Mouse (Mus musculus): ENCODE measurements around the gene Tmem236. TPM values are rescaled to one million over a fixed set of nuclear protein-coding genes. Genes with fewer than 3 reads are reported as not detected.

The Tmem236 gene
- polyA plus RNA-seq, 1 experiment from 2014 or later, result not detected

DNA sequence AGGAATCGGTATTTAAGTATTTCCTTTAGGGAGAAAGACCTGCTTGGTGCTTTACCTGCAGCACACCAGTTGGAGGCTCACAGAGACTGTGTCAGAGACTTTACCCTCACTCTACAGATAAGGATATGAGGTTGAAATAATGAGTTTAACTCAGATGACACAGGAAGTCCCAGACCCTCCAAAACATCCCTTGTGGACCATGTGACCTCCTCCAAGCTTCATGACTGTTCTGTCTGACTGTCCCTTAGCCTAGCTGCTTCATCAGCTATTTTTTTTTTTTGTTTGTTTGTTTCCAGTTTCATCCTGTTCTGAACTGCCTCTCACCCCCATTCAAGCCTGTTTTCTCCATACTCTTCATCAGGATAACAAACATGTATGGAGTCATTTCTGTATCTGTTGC, 58.6 kb downstream of the Tmem236 start:
- no peak overlapping the region for H3K4me3 ChIP-seq (replicated peaks)
- H3K27me3 ChIP-seq, result no peaks in the 10 kb centered on the region
- H3K4me1 ChIP-seq (replicated peaks), result no peaks in the 10 kb centered on the region
- H3K9me3 ChIP-seq, result no peaks in the 10 kb centered on the region
- H3K36me3 ChIP-seq, result no peaks in the 10 kb centered on the region
- no peak for ATAC-seq
- no peak overlapping the region for H3K27ac ChIP-seq
- no peak overlapping the region for H3K4me2 ChIP-seq (replicated peaks)
- no peak overlapping the region for H3K9ac ChIP-seq (replicated peaks)
- WGBS, result 94% methylated on average over 1 of the region's 1 CpGs

DNA sequence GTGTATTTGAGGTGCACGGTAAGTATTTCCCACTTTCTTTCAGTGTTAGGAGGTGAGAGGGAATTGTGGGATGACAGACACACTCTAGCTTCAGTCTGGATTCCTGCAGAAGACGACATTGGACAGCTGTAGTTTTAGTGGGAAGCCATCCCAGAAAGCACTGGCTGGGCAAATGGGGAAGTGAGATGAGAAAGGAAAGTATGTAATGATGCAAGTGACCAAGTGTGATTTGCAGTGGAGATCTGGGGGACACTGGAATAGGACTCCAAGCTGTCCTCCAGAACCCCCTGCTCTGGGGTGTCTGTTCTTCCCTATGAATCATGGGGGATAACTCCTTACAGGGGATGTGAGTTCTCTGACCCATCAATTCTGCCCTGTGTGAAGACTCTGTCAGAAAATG, 59.7 kb downstream of the Tmem236 start:
- Histone ChIP-seq H3K9me3 (no peaks in the 10 kb centered on the region), H3K9ac (replicated peaks) (no peak overlapping the region), H3K36me3 (no peaks in the 10 kb centered on the region), H3K27ac (no peak overlapping the region), H3K27me3 (no peaks in the 10 kb centered on the region), H3K4me1 (replicated peaks) (no peaks in the 10 kb centered on the region), H3K4me3 (replicated peaks) (no peak overlapping the region), H3K4me2 (replicated peaks) (no peak overlapping the region)
- no peak for ATAC-seq
- 89% methylated on average over 2 of the region's 2 CpGs for WGBS

DNA sequence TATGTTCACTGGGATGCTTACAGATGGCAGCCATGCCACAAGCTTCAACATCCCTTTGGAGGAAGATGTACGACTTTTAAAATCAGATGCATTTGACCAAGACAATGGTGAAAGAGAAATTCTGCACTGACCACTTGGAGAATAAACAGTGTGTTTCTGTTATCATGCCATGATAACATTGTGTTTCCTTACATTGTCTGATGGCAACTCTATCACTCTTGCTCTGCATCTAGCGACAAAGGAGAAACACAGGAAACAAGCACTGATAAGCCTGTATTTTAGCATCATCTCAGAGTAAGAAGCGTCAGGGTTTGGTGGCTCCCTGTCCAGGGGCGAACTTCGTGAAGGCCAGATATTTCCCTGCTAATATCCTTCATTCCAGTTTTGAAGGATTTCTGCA, 61.0 kb downstream of the Tmem236 start:
- Histone ChIP-seq H3K9ac (replicated peaks) (no peak overlapping the region), H3K36me3 (no peaks in the 10 kb centered on the region), H3K27ac (no peak overlapping the region), H3K9me3 (no peaks in the 10 kb centered on the region), H3K4me1 (replicated peaks) (no peaks in the 10 kb centered on the region), H3K4me3 (replicated peaks) (no peak overlapping the region), H3K4me2 (replicated peaks) (no peak overlapping the region), H3K27me3 (no peaks in the 10 kb centered on the region)
- 87% methylated on average over 5 of the region's 5 CpGs for WGBS
- ATAC-seq, result no peak

DNA sequence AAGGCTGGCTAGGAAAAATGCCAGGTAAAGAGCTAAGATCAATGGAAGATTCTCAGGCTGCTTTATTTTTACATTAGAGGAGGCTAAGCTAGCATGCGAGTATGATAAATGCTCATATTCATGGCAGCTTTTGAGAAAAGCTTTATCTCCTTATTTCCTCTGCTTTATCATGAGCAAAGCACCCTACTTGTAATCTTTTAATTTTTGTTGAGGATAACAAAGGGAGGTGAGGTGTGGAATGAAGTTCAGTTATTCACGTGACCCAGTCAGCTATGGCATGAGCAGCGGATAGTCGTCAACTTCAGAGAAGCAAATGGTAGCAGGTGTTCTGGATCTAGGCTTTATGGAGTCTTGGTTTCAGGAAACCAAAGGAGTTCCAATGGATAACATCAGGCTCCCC, 62.6 kb downstream of the Tmem236 start:
- no peaks in the 10 kb centered on the region for H3K4me1 ChIP-seq (replicated peaks)

DNA sequence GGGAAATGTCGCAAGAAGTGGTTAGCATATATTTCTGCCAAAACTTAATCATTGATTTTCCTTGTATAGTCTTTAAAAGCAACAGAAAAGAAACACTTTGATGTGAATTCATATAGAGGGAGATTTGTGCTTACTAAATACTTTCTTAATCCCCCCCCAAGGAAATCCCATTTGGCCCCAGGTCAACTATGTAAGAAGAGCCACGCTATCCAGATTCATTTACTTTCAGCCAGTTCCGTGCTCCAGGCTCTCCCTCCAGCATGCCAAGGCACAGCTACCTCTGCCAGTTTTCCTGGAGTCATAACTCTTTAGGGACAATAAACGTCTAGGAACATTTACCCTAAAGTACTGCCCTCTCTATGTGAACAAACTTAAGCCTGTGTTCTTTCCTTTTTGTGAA, 63.4 kb downstream of the Tmem236 start:
- H3K9ac ChIP-seq (replicated peaks), result no peak overlapping the region
- H3K4me2 ChIP-seq (replicated peaks), result no peak overlapping the region
- H3K27me3 ChIP-seq, result no peaks in the 10 kb centered on the region
- H3K27ac ChIP-seq, result no peak overlapping the region
- WGBS, result 61% methylated on average over 4 of the region's 4 CpGs
- no peak overlapping the region for H3K4me3 ChIP-seq (replicated peaks)
- no peaks in the 10 kb centered on the region for H3K36me3 ChIP-seq
- H3K9me3 ChIP-seq, result no peaks in the 10 kb centered on the region
- H3K4me1 ChIP-seq (replicated peaks), result no peaks in the 10 kb centered on the region
- no peak for ATAC-seq

More for the DNA sequence above, 62.6 kb downstream of the Tmem236 start:
- ATAC-seq, result no peak
- Histone ChIP-seq H3K4me2 (replicated peaks) (no peak overlapping the region), H3K27ac (no peak overlapping the region), H3K36me3 (no peaks in the 10 kb centered on the region), H3K4me3 (replicated peaks) (no peak overlapping the region), H3K9me3 (no peaks in the 10 kb centered on the region), H3K27me3 (no peaks in the 10 kb centered on the region), H3K9ac (replicated peaks) (no peak overlapping the region)
- 90% methylated on average over 4 of the region's 4 CpGs for WGBS

DNA sequence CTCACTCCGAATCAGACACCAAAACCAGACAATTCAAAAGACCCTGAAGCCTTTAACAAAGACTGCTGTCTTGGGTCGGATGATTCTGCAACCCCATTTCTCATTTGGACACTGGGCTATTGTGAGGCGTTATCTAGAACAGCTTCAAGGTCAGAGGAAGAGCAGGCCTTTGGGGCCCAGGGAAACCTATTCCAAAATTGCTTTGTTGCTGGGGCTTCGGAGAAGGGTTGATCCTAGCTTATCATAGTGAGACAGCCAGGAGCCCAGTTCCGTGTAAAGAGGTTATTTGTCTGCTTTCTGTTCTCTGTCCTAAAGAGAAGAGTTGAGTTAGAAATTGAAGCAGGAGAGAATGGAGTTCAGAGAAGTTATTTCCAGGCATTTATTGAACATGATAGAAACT, 64.8 kb downstream of the Tmem236 start:
- no peak overlapping the region for H3K27ac ChIP-seq
- H3K4me1 ChIP-seq (replicated peaks), result no peaks in the 10 kb centered on the region
- no peak overlapping the region for H3K4me2 ChIP-seq (replicated peaks)
- no peak for ATAC-seq
- H3K4me3 ChIP-seq (replicated peaks), result no peak overlapping the region
- H3K36me3 ChIP-seq, result no peaks in the 10 kb centered on the region
- H3K9ac ChIP-seq (replicated peaks), result no peak overlapping the region
- WGBS, result 66% methylated on average over 5 of the region's 5 CpGs
- H3K9me3 ChIP-seq, result no peaks in the 10 kb centered on the region
- no peaks in the 10 kb centered on the region for H3K27me3 ChIP-seq

DNA sequence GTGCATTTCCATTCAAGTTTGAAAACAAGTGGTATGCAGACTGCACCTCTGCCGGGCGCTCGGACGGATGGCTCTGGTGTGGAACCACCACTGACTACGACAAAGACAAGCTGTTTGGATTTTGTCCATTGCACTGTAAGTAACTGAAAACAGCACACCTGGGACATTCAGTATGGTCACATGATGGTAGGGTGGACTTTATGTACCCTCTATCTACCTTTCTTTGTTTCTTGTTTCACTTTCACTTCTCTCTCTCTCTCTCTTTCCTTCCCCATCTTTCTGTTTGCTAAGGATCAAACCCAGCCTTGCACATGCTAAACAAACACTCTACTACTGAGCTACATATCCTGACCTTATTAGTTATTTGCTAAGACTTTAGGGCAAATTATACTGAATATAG, 69.8 kb downstream of the Tmem236 start:
- Histone ChIP-seq H3K9me3 (no peaks in the 10 kb centered on the region), H3K4me2 (replicated peaks) (no peak overlapping the region), H3K36me3 (no peaks in the 10 kb centered on the region), H3K27ac (no peak overlapping the region), H3K27me3 (no peaks in the 10 kb centered on the region), H3K4me1 (replicated peaks) (no peaks in the 10 kb centered on the region), H3K4me3 (replicated peaks) (no peak overlapping the region), H3K9ac (replicated peaks) (no peak overlapping the region)
- WGBS, result 91% methylated on average over 5 of the region's 5 CpGs
- no peak for ATAC-seq

DNA sequence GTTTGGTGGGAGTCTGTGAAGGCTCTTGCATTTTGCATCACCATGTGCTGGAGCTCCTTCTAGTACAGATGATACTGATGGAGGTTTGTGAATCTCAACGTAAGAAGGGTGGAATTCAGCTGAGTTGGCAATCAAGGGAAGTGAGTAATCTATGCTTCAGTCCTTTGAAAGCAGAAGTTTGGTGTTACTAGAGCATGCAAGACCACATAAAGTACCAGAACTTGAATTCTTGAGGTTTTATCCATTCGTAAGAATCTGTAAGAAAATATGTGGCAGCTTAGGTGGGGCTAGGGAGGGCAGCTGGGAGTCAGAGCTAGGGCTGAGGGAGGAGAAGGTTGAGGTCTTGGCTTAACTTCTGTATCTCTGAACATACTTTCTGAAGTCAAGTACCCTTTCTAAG, 70.3 kb downstream of the Tmem236 start:
- Histone ChIP-seq H3K9ac (replicated peaks) (no peak overlapping the region), H3K36me3 (no peaks in the 10 kb centered on the region), H3K9me3 (no peaks in the 10 kb centered on the region), H3K27me3 (no peaks in the 10 kb centered on the region), H3K4me2 (replicated peaks) (no peak overlapping the region), H3K27ac (no peak overlapping the region), H3K4me3 (replicated peaks) (no peak overlapping the region), H3K4me1 (replicated peaks) (no peaks in the 10 kb centered on the region)
- 81% methylated on average over 2 of the region's 2 CpGs for WGBS
- ATAC-seq, result no peak

DNA sequence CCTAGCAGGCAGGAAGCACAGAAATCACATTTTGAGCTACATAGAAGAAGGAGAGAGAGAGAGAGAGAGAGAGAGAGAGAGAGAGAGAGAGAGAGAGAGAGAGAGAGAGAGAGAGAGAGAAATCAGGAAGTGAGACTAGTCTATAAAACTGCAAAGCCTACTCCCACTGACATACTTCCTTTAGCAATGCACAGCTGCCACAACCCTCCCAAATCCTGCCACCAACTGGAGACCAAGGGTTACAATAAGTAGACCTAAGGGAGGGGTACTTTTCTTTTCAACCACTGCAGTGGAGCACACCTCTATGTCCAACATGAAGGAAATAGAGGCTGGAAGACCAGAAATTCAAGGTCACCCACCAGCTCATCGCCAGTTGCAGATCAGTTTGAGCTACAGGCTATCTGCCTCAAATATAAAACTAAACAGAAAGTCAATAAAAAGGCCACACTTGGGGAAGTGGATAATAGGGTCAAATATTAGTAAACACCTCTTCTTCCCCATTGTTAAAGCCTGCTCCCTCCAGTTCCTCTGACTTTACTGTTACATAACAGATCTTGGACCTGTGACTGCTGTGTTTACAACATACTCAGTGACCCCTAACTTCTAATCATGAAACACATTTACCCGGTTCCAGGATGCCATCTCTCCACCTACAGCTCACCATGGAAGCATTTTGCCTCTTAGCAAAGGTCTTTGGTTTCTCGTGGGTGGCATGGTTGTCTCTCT, 75.7 kb downstream of the Tmem236 start:
- no peak for ATAC-seq
- 77% methylated on average over 3 of the region's 3 CpGs for WGBS

DNA sequence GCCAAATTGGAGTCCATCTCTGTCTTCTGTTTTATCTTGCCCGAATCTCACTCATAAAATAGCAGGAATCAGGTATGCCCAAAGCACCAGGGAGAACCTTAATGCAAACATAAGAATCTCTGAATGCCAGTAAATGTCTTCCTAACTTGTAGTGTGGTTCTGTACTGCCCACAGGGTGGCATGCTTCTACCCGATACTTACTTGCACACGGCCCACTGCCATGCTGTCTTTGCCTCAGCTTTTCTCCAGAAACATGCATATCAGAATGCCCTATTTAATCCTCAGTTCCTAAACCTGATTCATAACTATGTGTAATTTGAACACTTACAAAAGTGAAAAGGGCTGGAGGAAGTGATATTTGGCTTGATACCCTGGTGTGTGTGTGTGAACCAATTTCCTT, 77.6 kb downstream of the Tmem236 start:
- Histone ChIP-seq H3K4me3 (replicated peaks) (no peak overlapping the region), H3K9me3 (no peaks in the 10 kb centered on the region), H3K36me3 (no peaks in the 10 kb centered on the region), H3K27ac (no peak overlapping the region), H3K4me2 (replicated peaks) (no peak overlapping the region), H3K27me3 (no peaks in the 10 kb centered on the region), H3K4me1 (replicated peaks) (no peaks in the 10 kb centered on the region), H3K9ac (replicated peaks) (no peak overlapping the region)
- WGBS, result 82% methylated on average over 3 of the region's 3 CpGs
- ATAC-seq, result no peak

More for the DNA sequence above, 75.7 kb downstream of the Tmem236 start:
- Histone ChIP-seq H3K27ac (no peak overlapping the region), H3K4me2 (replicated peaks) (no peak overlapping the region), H3K4me3 (replicated peaks) (no peak overlapping the region), H3K9me3 (no peaks in the 10 kb centered on the region), H3K27me3 (no peaks in the 10 kb centered on the region), H3K9ac (replicated peaks) (no peak overlapping the region), H3K4me1 (replicated peaks) (no peaks in the 10 kb centered on the region), H3K36me3 (no peaks in the 10 kb centered on the region)

DNA sequence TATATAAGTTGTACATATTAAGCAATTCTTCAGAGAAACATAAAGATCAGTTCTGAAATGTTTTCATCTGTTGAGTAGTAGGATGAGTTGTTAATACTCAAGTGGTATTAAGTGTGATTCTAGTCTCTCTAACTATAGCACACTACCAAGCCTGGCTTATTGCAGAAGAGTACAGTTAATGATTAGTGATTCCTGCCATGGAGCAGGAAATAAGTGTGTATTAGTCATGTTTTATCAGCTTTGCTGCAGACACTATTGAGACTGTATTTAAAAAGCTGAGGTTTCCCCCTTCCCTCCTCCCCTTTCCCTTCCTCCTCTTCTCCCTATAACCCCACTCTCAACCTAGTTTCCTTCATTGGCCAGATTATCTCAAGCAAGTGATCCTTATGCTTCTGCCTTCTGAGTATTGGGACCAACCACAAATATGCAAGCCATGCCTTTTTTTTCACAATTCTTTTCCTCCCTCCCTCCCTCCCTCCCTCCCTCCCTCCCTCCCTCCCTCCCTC, 84.1 kb downstream of the Tmem236 start:
- ATAC-seq, result no peak
- Histone ChIP-seq H3K9me3 (no peaks in the 10 kb centered on the region), H3K4me1 (replicated peaks) (no peaks in the 10 kb centered on the region), H3K9ac (replicated peaks) (no peak overlapping the region), H3K36me3 (no peaks in the 10 kb centered on the region), H3K4me2 (replicated peaks) (no peak overlapping the region), H3K4me3 (replicated peaks) (no peak overlapping the region), H3K27ac (no peak overlapping the region), H3K27me3 (no peaks in the 10 kb centered on the region)

DNA sequence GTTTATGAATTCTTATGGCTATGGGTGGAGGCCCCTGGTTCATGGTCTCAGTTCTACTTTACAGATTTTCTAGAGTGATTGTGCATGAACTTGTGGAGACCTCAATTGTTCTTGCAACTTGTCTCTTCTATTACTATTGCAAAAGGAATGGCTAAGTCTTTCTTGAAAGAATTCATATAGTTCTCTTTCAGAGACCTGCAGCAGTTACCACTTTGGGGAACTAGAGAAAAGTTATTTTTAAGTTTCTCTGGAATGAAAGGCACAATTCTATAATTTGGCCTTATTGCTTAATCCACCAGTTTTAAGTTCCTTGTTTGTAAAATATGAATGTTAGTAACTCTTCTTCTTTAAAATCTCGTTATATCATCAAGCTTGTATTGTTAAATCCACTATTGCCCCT, 87.8 kb downstream of the Tmem236 start:
- Histone ChIP-seq H3K4me2 (replicated peaks) (no peak overlapping the region), H3K9me3 (no peaks in the 10 kb centered on the region), H3K36me3 (no peaks in the 10 kb centered on the region), H3K27me3 (no peaks in the 10 kb centered on the region), H3K4me1 (replicated peaks) (no peaks in the 10 kb centered on the region), H3K9ac (replicated peaks) (no peak overlapping the region), H3K27ac (no peak overlapping the region), H3K4me3 (replicated peaks) (no peak overlapping the region)
- WGBS, result 84% methylated on average over 1 of the region's 1 CpGs
- no peak for ATAC-seq

DNA sequence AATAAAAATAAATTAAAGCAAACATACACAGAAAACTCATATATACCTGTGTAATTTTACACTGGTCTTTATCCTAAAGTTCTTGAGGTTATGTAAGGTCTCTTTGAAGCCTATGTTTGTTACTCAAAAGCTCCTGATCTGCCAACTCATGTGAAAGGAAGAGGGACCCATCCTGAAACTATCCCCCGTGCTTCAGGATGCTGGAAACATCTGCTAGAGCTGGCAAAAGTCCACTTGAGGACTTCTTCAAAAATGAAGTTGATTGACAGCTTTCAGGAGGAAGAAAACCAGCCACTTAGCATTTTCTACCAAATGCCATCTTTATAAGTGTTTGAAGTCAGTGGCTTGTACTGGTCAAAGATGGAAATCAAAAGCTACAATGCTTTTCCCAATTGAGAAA, 94.8 kb downstream of the Tmem236 start:
- WGBS, result 82% methylated on average over 1 of the region's 1 CpGs

More for the DNA sequence above, 94.8 kb downstream of the Tmem236 start:
- Histone ChIP-seq H3K4me3 (replicated peaks) (no peak overlapping the region), H3K9ac (replicated peaks) (no peak overlapping the region), H3K9me3 (no peaks in the 10 kb centered on the region), H3K4me2 (replicated peaks) (no peak overlapping the region), H3K4me1 (replicated peaks) (no peaks in the 10 kb centered on the region), H3K27ac (no peak overlapping the region), H3K27me3 (no peaks in the 10 kb centered on the region), H3K36me3 (no peaks in the 10 kb centered on the region)
- no peak for ATAC-seq
